Mouse (Mus musculus) adrenal gland, adult 18-20 months (tissue): ENCODE measurements at regions not wholly inside any gene's neighbourhood (a gene's known extent, or its start where the extent isn't known, plus 50 kb on each side); places are given as distances from the start of the nearest gene placed in this dataset.
"Not testable (repeated sequence)": the region's sequence is repeated elsewhere in the genome, so short reads cannot be mapped to it uniquely, and the experiment has no call there.

Experiments used
- DNase-seq, 2 experiments: peaks; one replicate each; pipeline ENCODE4 v3.0.0; 2021 to 2022; ENCODE audit warnings: low spot score in 2 of 2

DNA sequence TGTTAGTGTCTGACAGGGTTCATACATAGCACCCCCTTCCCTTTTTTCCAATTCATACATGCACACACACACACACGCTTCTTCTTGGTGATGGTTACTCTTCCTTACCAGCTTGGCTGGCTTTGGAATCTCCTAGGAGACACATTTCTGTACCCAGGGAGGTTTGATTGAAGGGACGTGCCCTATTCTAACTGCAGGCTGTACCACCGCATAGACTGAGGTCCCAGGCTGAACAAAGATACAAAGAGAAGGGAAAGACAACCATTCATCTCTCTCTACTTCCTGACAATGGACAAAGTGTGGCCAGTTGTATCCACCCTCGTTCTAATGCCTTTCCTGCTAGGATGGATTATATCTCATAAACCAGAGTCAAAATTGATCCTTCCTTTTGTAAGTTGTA lies 100.0 kb downstream of the Raet1d start:
- DNase-seq: not testable (repeated sequence)

GRCm38 (mm10) chr10:22460818-22461479 lies 100.6 kb downstream of the Raet1d start:
- not testable (repeated sequence) for DNase-seq

DNA sequence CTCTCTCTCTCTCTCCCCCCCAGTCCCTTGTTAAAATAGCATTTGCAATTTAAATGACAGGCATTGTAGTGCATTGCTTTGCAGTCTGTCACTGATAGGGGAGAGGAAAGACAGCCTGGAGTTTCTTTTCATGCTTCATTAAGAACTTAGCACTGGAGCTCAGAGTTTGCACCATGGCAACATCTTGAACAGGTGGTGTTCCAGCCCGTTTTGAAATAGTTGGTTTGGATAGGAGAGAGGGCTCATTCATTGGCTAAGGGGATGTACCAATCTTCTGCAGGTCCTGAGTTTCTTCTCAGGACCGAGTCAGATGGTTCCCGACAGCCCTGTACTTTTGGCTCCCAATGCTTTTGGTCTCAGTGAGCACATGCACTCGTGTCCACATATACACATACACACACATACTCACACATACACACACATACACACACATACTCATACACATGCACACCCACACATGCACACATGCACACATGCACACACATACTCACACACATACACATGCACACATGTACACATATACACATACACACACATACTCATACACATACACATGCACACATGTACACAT lies 101.2 kb downstream of the Raet1d start:
- not testable (repeated sequence) for DNase-seq

DNA sequence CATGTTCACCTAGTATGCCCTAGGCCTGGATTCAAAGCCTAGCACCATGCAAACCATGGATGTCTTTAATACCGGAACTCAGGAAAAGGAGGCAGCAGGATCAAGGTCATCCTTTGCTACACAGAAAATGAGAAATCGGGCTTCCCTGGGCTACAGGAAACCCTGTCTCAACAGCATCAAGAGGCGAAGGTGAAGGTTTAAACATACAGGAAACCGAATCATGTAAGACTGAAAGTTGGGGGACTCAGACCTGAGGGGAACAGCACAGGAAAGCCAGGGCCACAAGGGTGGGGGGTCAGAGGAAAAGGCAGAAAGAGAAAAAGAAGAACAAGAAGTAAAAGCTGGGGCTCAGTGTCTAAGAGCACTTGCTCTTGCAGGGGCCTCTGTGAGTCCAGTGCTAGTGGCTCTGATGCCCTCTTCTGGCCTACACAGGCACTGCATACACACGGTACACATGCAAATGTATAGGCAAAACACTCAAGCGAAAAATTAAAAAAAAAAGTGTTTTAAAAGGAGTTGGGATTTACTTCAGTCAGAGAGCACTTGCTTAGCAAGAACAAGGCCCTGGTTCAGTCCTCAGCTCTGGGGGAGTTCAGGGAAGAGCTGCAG lies 111.5 kb downstream of the Raet1d start:
- DNase-seq: not testable (repeated sequence)

GRCm38 (mm10) chr10:22479860-22480259 lies 119.5 kb downstream of the Raet1d start:
- peak; percentile 15 to 24 for DNase-seq

GRCm38 (mm10) chr10:22487071-22487470 lies 126.7 kb downstream of the Raet1d start:
- DNase-seq: not testable (repeated sequence)

DNA sequence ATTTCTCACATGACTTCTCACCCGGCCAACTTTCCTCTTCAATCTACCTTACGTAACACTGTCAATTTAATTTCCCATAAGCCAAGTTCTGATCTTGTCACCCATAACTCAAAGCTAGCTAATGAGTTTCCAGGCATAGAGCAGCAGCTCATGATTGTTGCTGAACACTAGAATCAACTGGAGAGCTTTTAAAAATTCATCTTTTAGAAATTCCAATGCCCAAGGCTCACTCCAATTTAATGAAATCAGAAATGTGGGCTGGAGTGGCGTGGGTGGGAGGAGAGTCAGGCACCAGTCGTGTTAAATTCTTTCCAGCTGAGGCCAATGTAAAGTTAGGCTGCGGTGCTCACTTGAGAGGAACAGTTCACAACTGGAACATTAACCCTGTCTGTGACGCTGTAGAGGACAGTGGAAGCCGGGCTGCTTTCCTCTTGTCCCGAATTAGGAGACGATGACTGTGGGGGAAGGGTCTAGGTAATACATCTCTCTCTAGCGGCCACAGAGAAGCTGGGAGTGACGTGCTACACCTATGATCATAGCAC lies 131.5 kb downstream of the Raet1d start:
- DNase-seq: not testable (repeated sequence)

GRCm38 (mm10) chr10:22495975-22496496 lies 135.7 kb downstream of the Raet1d start:
- DNase-seq: no peak
